Mouse (Mus musculus): ENCODE data around the gene Fam107a. TPM values are rescaled to one million over a fixed set of nuclear protein-coding genes. Genes with fewer than 3 reads are reported as not detected.
A peak's percentile ranks its signal among the peaks of the same experiment; 100 is the strongest.

The Fam107a gene
- total RNA-seq, 2 experiments from 2014 or later, result 1.7 to 2.1 TPM

GRCm38 (mm10) chr14:8255076-8255729, 62.6 kb downstream of the Fam107a start:
- DNase-seq, result peak; percentile 81

GRCm38 (mm10) chr14:8251330-8251885, 66.4 kb downstream of the Fam107a start:
- DNase-seq, result no peak

GRCm38 (mm10) chr14:8250141-8250871, 67.5 kb downstream of the Fam107a start:
- no peak for DNase-seq

GRCm38 (mm10) chr14:8249206-8249605, 68.6 kb downstream of the Fam107a start:
- DNase-seq, result no peak

DNA sequence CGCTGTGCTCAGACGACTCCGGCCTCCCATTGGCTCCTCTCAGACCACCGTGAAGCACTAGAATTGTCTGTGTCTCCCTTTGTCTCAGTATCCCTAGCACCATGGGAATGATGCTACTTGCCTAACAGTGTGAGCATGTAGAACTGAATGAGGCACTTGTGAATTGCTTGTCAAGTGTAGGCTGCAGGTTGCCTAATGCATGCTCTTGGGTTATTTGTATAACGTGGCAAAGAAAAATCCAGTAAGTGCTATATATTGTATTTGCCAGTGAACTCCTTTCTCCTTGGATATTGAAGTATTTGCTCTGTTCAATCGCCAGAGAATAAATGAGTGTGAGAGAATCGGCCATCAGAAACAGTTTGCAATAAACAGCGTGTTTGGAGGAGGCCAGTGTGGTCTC, 70.9 kb downstream of the Fam107a start:
- DNase-seq, result no peak

Other genes with a start within 250 kb of the Fam107a start
- gene Rpp14, start 237.7 kb downstream of the Fam107a start, total RNA-seq (2021), result 10 to 100 TPM; 21.9 to 22.3 TPM
- 10 to 100 TPM; 20.9 to 21.0 TPM for gene Pxk, start 219.8 kb downstream of the Fam107a start, total RNA-seq (2021)
- gene Pdhb, start 145.0 kb downstream of the Fam107a start, total RNA-seq (2021), result 100 to 1,000 TPM; 617 to 634 TPM
- gene Kctd6, start 103.9 kb downstream of the Fam107a start, total RNA-seq (2021), result 10 to 100 TPM; 13.2 to 14.1 TPM
- not detected for gene Acox2, start 58.7 kb downstream of the Fam107a start, total RNA-seq (2021)
- gene Oit1, start 60.7 kb upstream of the Fam107a start, total RNA-seq (2021), result not detected